19 mouse cellular contexts compared by ENCODE assay signal in genomic region chr5:111428882-111429281, GRCm38 (mm10). TPM values are rescaled to one million over a fixed set of nuclear protein-coding genes. Genes with fewer than 3 reads are reported as not detected.
A peak's percentile ranks its signal among the peaks of the same experiment; 100 is the strongest.
DNase-seq lines count a peak whose midpoint lies in the region; ATAC-seq and TF ChIP-seq lines count a peak whose summit lies in the region.
"Had no signal": no experiment of that assay in that cellular context is flagged by ENCODE, and none has a peak within 500 bp of the region (broad histone marks: within the 10 kb centered on the region; RNA-seq: fewer than 3 reads in every experiment).

No protein-coding gene starts in this region.

- H3K9me3 ChIP-seq in embryonic facial prominence, embryonic 14.5 days (ENCODE audit: control insufficient read depth, low read length) = no peaks in the 10 kb centered on the region
- no peaks in the 10 kb centered on the region for H3K9me3 ChIP-seq in hindbrain, embryonic 11.5 days (ENCODE audit: control insufficient read depth, low read length)
- H3K9me3 ChIP-seq in midbrain, embryonic 13.5 days = no peaks in the 10 kb centered on the region
- H3K9me3 ChIP-seq in liver, embryonic 11.5 days (ENCODE audit: control insufficient read depth, low read length) = no peaks in the 10 kb centered on the region

- no peak overlapping the region for H3K27ac ChIP-seq in embryonic facial prominence, embryonic 14.5 days (replicated peaks; ENCODE audit: low read depth, low read length)
- peak overlapping the region; percentile 56; the same call in 1 of the 2 replicates for H3K27ac ChIP-seq in hindbrain, embryonic 11.5 days (ENCODE audit: low read depth, low read length)
- peak overlapping the region; percentile 74 for H3K27ac ChIP-seq in midbrain, embryonic 13.5 days
- no peak overlapping the region for H3K27ac ChIP-seq in liver, embryonic 11.5 days (ENCODE audit: low read depth, low read length)
- H3K27ac ChIP-seq: liver, embryonic 14.5 days had no signal

- intact Hi-C loops in left cerebral cortex, postnatal 36 days (cut with DNase I) = loop anchor here (5.0 kb wide), 2 partner anchors 83 to 153 kb away; no protein-coding TSS in a partner anchor

- peak overlapping the region; percentile 97 for H3K4me2 ChIP-seq in embryonic facial prominence, embryonic 14.5 days (ENCODE audit: low read depth, low read length)
- peak overlapping the region; percentile 8 for H3K4me2 ChIP-seq in hindbrain, embryonic 11.5 days (replicated peaks; ENCODE audit: low read depth, low read length)
- peak overlapping the region; percentile 100 for H3K4me2 ChIP-seq in midbrain, embryonic 13.5 days (replicated peaks)
- H3K4me2 ChIP-seq in liver, embryonic 11.5 days = no peak overlapping the region
- H3K4me2 ChIP-seq: heart, embryonic 11.5 days had no signal

- H3K36me3 ChIP-seq in embryonic facial prominence, embryonic 14.5 days (ENCODE audit: control insufficient read depth, insufficient read depth, low read length) = peaks cover 22% of the 10 kb centered on the region; the same call in 1 of the 2 replicates
- H3K36me3 ChIP-seq in hindbrain, embryonic 11.5 days (ENCODE audit: control insufficient read depth, insufficient read depth, low read length) = no peaks in the 10 kb centered on the region
- 0 out of 2 replicates have a peak, but pooled peaks cover 19% of the 10 kb centered on the region for H3K36me3 ChIP-seq in midbrain, embryonic 13.5 days
- no peaks in the 10 kb centered on the region for H3K36me3 ChIP-seq in liver, embryonic 11.5 days (ENCODE audit: control insufficient read depth, insufficient read depth, low read length)

- ATAC-seq in embryonic facial prominence, embryonic 14.5 days (ENCODE audit: low read depth) = no peak
- no peak for ATAC-seq in hindbrain, embryonic 11.5 days (ENCODE audit: low FRiP score)
- ATAC-seq in midbrain, embryonic 13.5 days = peak; percentile 29; the same call in 1 of the 2 replicates
- no peak for ATAC-seq in liver, embryonic 11.5 days (replicated peaks; ENCODE audit: low FRiP score)
- ATAC-seq: inflammation-experienced regulatory T-cells, adult 6 months had no signal

- H3K4me3 ChIP-seq in embryonic facial prominence, embryonic 14.5 days (ENCODE audit: low read depth, low read length) = no peak overlapping the region
- H3K4me3 ChIP-seq in hindbrain, embryonic 11.5 days (ENCODE audit: low read depth, low read length) = peak overlapping the region; percentile 1; the same call in 1 of the 2 replicates
- H3K4me3 ChIP-seq in midbrain, embryonic 13.5 days (replicated peaks) = peak overlapping the region; percentile 97
- H3K4me3 ChIP-seq in liver, embryonic 11.5 days (ENCODE audit: low read depth, low read length) = no peak overlapping the region
- H3K4me3 ChIP-seq: erythroblast, embryonic 14.5 days had no signal

- no peak for TF ChIP-seq CTCF in brain, embryonic 14.5 days (IDR thresholded peaks at IDR 0.05; ENCODE audit: borderline replicate concordance, extremely low read depth, insufficient read depth, insufficient read length)

- TF ChIP-seq POLR2A in brain, embryonic 14.5 days (IDR thresholded peaks at IDR 0.05; ENCODE audit: borderline replicate concordance, extremely low read depth, insufficient read depth, insufficient read length, poor library complexity, severe bottlenecking) = no peak

- DNase-seq in brain, embryonic 14.5 days (ENCODE audit: low read depth) = peak; percentile 78
- DNase-seq in embryonic facial prominence, embryonic 14.5 days (ENCODE audit: low spot score) = no peak
- no peak for DNase-seq in hindbrain, embryonic 11.5 days (ENCODE audit: low spot score)
- DNase-seq in liver, embryonic 11.5 days (ENCODE audit: low spot score) = no peak
- no peak for DNase-seq in left cerebral cortex, postnatal 36 days (ENCODE audit: low spot score in 2 of 2)
- DNase-seq in kidney, postnatal 36 days = no peak
- no peak for DNase-seq in gastrocnemius, postnatal 10 days
- DNase-seq: adrenal gland, postnatal 36 days; cerebellum, postnatal 36 days; layer of hippocampus, adult 9-11 months; left cerebral cortex, postnatal 4 days; lung, postnatal 36 days had no signal

- H3K4me1 ChIP-seq in embryonic facial prominence, embryonic 14.5 days (ENCODE audit: control insufficient read depth, insufficient read depth, low read length) = peaks cover 95% of the 10 kb centered on the region
- H3K4me1 ChIP-seq in hindbrain, embryonic 11.5 days (replicated peaks; ENCODE audit: control insufficient read depth, insufficient read depth, low read length) = peaks cover 43% of the 10 kb centered on the region
- peaks cover 99% of the 10 kb centered on the region for H3K4me1 ChIP-seq in midbrain, embryonic 13.5 days (replicated peaks)
- peaks cover 4% of the 10 kb centered on the region; the same call in 1 of the 2 replicates for H3K4me1 ChIP-seq in liver, embryonic 11.5 days (replicated peaks; ENCODE audit: control insufficient read depth, insufficient read depth, low read length)

- H3K27me3 ChIP-seq in embryonic facial prominence, embryonic 14.5 days (replicated peaks; ENCODE audit: control insufficient read depth, insufficient read depth, low read length) = no peaks in the 10 kb centered on the region
- H3K27me3 ChIP-seq in hindbrain, embryonic 11.5 days (ENCODE audit: control insufficient read depth, insufficient read depth, low read length) = no peaks in the 10 kb centered on the region
- no peaks in the 10 kb centered on the region for H3K27me3 ChIP-seq in midbrain, embryonic 13.5 days
- H3K27me3 ChIP-seq in liver, embryonic 11.5 days (replicated peaks; ENCODE audit: control insufficient read depth, insufficient read depth, low read length) = peaks cover 3% of the 10 kb centered on the region; the same call in 1 of the 2 replicates

- H3K9ac ChIP-seq in embryonic facial prominence, embryonic 14.5 days (ENCODE audit: low read depth, low read length) = peak overlapping the region; percentile 39; the same call in 1 of the 2 replicates
- no peak overlapping the region for H3K9ac ChIP-seq in hindbrain, embryonic 11.5 days (ENCODE audit: low read depth, low read length)
- H3K9ac ChIP-seq in midbrain, embryonic 13.5 days (replicated peaks) = peak overlapping the region; percentile 100
- H3K9ac ChIP-seq in liver, embryonic 11.5 days (ENCODE audit: low read depth, low read length) = no peak overlapping the region
- H3K9ac ChIP-seq: liver, embryonic 14.5 days had no signal

- WGBS in embryonic facial prominence, embryonic 14.5 days = 71% methylated on average over 6 of the region's 6 CpGs
- WGBS in hindbrain, embryonic 11.5 days = 44% methylated on average over 6 of the region's 6 CpGs
- 26% methylated on average over 6 of the region's 6 CpGs for WGBS in midbrain, embryonic 13.5 days
- 87% methylated on average over 6 of the region's 6 CpGs for WGBS in liver, embryonic 11.5 days

RNA-seq across cellular contexts. Expression of gene Mn1, which starts 11.7 kb away (rescaled TPM):
- polyA plus RNA-seq in brain, embryonic 14.5 days (2012; rRNA removed) = 46.8 and 54.3 TPM in 2 replicates
- polyA plus RNA-seq in embryonic facial prominence, embryonic 14.5 days (2014; fragmentation: Nextera tagmentation; extraction: Ambion mirVana) = 29.1 and 33.3 TPM in 2 replicates
- polyA plus RNA-seq in hindbrain, embryonic 11.5 days (2014; fragmentation: Nextera tagmentation; extraction: Ambion mirVana) = 41.9 and 42.5 TPM in 2 replicates
- polyA plus RNA-seq in midbrain, embryonic 13.5 days (2015; fragmentation: Nextera tagmentation; extraction: Ambion mirVana) = 60.2 and 73.1 TPM in 2 replicates
- polyA plus RNA-seq in liver, embryonic 11.5 days (2014; fragmentation: Nextera tagmentation; extraction: Ambion mirVana) = 5.2 and 5.3 TPM in 2 replicates
- total RNA-seq in left cerebral cortex, postnatal 36 days (2021) = 10 to 100 TPM; 57.4 to 69.7 TPM
- total RNA-seq in gastrocnemius, postnatal 10 days (2021) = 10 to 100 TPM; 19.6 to 30.4 TPM
- total RNA-seq: monocyte, adult 5-6 weeks had no signal
- polyA plus RNA-seq: C2C12; inflammation-experienced regulatory T-cells, adult 6 months had no signal

Comparison
In these comparisons a context has a peak if more than half of its experiments do, and no peak if none do; other contexts are left out.
1. H3K27ac ChIP-seq: peak in hindbrain, embryonic 11.5 days (single experiment) and midbrain, embryonic 13.5 days (single experiment); none in embryonic facial prominence, embryonic 14.5 days (single experiment) and liver, embryonic 11.5 days (single experiment).
2. H3K4me3 ChIP-seq: peak in hindbrain, embryonic 11.5 days (single experiment) and midbrain, embryonic 13.5 days (single experiment); none in embryonic facial prominence, embryonic 14.5 days (single experiment) and liver, embryonic 11.5 days (single experiment).
3. H3K9ac ChIP-seq: peak in embryonic facial prominence, embryonic 14.5 days (single experiment) and midbrain, embryonic 13.5 days (single experiment); none in hindbrain, embryonic 11.5 days (single experiment) and liver, embryonic 11.5 days (single experiment).